Mouse (Mus musculus) cortical plate, adult 2 months (tissue): ENCODE results near the gene Stk38l.

Experiments used
- CTCF ChIP-seq: fragments of 200-500 bp; IDR thresholded peaks from 2 replicates; pipeline ENCODE4 v1.5.1; 2011; ENCODE audit warnings: mild to moderate bottlenecking, control low read depth, low read length; ENCODE audit not compliant: insufficient read depth; ENCODE audit errors: extremely low read depth
- POLR2A ChIP-seq: fragments of 200-500 bp; IDR thresholded peaks from 2 replicates; pipeline ENCODE4 v1.6.1; 2011; ENCODE audit warnings: mild to moderate bottlenecking, low read length, control low read depth; ENCODE audit not compliant: insufficient read depth; ENCODE audit errors: extremely low read depth

- TF ChIP-seq CTCF, result no peak
- no peak for TF ChIP-seq POLR2A
These were observed 40.9 kb upstream of the Stk38l start for GRCm38 (mm10) chr6:146683881-146684280.
